Mouse (Mus musculus): ENCODE results near the gene Il10ra.

DNA sequence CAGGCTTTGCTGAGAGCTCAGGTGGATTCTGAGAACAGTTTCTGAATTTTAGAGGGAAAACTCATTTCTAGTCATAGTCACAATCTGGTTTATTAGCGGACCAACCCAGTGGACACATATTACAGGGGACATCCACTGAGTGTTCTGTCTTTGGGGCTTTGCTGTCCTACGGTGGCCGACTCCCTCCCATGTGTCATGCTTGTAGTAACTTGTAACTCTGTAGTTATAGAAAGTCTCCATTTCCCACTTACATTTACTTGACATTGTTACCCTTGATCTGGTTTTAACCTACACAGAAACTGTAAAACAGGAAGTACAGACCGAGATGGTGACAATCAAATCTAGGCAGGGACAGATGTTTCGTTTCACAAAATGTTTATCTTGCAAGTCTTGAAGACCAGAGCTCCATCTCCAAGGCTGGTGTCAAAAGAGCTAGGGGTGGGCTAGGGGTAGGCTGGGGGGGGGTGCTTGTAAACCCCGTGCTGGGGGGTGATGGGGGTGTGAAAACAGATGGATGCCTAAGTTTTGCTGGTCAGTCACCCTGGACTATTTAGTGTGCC, 33.2 kb downstream of the Il10ra start:
- TF ChIP-seq POLR2A (IDR thresholded peaks at IDR 0.05; ENCODE audit: borderline replicate concordance, insufficient read depth, low read length) (no peak), CTCF (IDR thresholded peaks at IDR 0.05; ENCODE audit: borderline replicate concordance, insufficient read depth, low read depth, low read length) (no peak)
